Mouse (Mus musculus): ENCODE measurements around the gene Alkbh3. TPM values are rescaled to one million over a fixed set of nuclear protein-coding genes. Genes with fewer than 3 reads are reported as not detected.

Gene Alkbh3
- total RNA-seq (2021), result 10 to 100 TPM; 54.2 to 59.3 TPM
- long read RNA-seq, experiment 1, transcript Alkbh3-201 (10 exons, 1,228 nt), result major isoform, 34 of 103 reads
- long read RNA-seq, experiment 1, partial matches to known transcripts, result 11 of 103 reads
- long read RNA-seq, experiment 1, other reads (novel, unspliced or antisense), result 56 of 103 reads
- long read RNA-seq, experiment 2, transcript Alkbh3-201 (10 exons, 1,228 nt), result major isoform, 40 of 86 reads
- long read RNA-seq, experiment 2, partial matches to known transcripts, result 12 of 86 reads
- long read RNA-seq, experiment 2, other reads (novel, unspliced or antisense), result 34 of 86 reads

- DNase-seq, result peak; percentile 85
These were observed at the start of gene Alkbh3 for GRCm38 (mm10) chr2:94010335-94011291. TSS of gene Alkbh3 (minus strand) at chr2:94010807.

DNA sequence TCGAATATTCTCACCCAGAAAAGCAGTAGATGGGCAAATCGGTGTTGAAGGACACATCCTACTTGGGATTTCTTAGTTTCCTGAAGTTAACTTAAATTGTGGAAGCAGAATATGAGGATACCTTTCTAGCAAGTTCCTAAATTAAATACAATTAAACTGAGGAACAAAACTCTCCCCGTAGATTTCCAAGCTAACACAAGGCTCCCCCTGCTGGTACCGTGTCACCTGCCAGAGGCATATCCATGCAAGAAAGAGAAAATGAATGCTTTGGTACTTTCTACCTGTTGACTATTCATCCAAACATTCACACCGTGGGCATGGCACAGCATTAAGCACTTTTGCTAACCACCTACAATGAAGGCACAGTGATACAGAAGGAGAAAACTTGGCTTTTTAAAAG, 48.9 kb upstream of the Alkbh3 start:
- DNase-seq, result no peak

DNA sequence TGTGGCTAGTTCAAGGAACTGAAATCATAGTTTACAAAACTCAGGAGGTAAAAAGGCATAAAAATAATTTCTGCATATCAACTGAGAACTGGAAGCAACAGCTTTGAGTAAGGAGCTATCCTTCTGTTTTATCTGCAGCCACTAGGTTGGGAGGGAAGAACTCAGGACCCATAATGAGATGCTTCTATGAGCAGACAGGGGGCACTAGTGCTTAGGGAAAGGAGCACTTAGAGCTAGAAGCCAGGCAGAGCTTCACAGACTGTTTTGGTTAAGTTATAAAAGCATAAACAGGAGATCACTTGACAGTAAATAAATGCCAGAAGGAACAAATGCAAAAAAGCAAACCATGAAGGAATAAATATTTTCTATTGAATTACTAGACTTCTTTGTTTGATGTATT, 44.2 kb upstream of the Alkbh3 start:
- no peak for DNase-seq

- DNase-seq, result no peak
These were observed 41.3 kb upstream of the Alkbh3 start for GRCm38 (mm10) chr2:94051952-94052351.

DNA sequence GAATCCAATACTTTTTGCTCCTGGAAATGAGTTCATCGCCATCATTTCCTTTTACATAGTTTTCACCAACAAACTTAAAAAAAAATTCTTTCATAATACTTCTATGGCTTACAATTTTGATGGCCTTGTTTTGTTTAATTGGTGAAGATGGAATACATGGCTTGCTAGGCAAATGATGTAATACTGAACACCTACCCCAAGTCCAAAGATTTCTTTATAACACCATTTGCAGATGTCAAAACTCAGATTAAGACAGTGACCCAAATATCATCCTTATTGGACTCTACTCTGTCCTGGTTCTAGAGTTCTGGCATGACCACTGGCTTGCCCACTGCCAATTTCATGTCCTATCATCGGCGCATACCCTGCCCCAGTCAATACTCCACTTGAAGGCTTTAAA, 40.3 kb upstream of the Alkbh3 start:
- no peak for DNase-seq

DNA sequence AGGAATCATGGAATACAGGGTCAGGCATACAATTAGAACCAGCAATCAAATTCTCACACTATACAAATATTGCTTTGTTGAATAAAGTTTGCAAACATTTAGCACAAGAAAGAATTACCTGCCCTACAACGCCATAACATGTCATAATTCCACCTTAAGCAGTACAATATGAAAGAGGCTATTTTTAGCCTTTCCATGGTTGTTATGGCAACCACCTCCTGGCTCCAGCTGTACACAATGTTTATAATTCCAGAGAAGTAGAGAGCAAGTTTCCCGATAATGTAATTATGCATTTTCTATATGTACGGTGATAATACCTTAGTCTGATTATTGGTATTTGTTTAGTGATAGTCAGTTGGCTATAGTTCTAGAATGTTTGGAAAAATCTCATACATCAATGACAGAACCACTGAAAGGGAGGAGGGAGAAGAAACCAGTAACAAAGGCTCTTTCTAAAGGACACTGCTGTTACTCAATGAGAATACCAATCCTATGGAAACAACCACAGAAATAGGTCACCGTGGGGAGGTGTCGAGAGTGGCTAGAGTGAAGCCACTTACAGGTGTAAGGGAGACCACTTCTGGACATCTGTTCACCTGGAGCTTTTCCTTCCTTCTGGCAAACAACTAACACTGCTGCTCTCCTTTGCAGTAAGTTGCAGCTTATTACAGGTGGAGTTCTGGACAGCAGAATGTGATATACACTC, 39.0 kb upstream of the Alkbh3 start:
- no peak for DNase-seq

DNA sequence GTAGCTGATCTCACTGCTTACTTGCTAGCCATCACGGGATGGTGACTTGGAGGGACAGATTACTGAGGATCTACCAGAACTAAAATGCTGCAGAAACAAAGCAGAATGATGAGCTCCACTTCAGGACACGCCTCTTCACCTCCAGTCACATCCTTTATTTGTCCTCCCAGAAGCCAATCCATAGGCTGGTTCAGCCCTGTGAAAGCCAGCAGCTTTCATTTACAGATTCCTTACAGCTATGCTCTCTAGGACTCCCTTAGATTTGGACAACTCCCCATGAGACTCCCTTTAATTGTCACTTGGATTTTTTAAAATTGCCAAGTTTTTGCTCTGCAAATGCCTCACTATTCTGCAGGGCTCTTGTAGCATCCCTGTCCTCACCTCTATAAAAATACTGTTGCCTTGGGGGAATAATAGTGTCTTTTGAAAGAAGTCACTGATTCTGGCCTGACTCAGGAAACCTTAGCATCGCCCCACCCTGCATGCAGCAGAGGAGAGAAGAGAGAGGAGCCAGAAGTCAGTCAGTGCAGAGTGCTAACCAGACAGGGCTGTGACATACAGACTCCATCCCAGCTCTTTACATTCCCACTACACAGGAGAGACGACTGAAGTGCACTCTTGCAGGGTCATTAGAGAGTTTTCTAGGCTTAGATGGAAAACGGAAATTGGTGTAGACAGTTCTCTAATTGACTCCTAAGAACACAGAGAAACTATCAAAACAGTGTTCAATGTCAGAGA, 38.3 kb upstream of the Alkbh3 start:
- no peak for DNase-seq

DNA sequence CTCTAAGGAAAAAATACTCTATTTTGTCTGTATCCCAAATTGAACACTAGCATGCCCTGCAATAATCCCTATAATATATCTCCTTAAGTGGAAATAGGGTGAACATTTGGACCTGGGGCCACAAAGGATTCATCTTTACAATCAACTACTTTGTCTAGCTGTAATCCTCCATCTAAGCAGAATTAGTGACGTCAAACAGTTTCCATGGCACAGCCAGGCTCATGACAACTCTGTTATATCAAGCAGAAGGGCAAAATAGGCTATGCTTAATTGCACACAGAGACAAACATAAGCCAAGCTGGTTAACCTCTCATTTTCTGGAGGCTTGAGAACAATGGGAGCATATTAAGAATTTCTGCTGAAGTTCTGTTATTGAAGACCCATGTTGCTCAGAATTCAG, 37.7 kb upstream of the Alkbh3 start:
- DNase-seq, result no peak

DNA sequence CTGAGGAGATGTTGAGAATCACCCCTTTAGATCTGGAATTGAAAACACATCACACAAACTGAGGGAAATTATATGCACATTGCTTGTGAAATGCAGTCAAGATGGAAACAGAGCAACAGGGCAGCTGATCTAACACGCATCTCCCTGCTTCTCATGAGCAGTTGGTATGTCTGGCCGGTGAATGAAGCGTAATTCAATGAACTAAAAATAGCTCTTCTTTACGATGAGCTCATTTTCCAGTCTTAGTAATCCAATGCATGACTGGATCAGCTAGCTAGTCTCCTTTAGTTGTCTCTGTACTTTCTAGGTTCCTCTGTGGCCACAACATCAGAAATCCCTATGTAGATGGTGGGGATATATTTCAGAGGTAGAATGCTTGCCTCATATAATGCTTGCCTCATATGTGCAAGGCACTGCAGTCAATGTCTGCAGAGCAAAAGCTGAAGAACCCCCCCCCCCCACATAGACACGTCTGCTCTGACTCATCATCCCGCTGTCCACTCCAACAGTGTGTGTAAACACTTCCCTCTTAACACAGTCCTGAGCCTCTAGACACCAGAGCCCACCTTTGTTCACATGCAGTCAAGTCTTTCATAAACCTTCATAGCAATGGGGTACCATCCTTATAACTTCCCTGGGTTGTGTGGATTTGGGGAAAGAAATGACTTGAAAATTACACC, 34.9 kb upstream of the Alkbh3 start:
- no peak for DNase-seq

DNA sequence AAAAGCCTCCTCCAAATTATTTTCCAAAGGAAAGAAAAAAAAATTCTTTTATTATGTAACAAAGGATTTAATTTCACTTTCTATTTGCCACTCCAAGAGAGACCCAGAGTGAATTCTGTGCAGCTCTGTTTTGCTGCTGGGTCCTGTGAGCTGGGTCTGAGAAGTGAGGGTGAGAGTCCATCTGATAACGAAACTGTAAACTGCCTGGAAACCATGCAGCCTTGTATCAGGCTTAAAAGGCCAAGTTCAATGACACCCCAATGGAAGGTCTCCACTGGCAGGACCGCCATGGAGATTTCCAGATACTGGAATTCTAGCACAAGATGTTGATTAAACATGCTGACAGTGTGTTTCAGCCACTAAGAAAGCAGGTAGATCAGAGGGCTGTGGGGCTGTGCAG, 33.6 kb upstream of the Alkbh3 start:
- DNase-seq, result no peak

- no peak for DNase-seq
These were observed 33.1 kb upstream of the Alkbh3 start for GRCm38 (mm10) chr2:94043662-94044061.

- DNase-seq, result no peak
These were observed 31.9 kb upstream of the Alkbh3 start for GRCm38 (mm10) chr2:94042461-94042860.

GRCm38 (mm10) chr2:94040391-94041125, 30.0 kb upstream of the Alkbh3 start:
- no peak for DNase-seq

- peak; percentile 13 for DNase-seq
These were observed 25.1 kb upstream of the Alkbh3 start for GRCm38 (mm10) chr2:94035428-94036331.

GRCm38 (mm10) chr2:94030602-94031001, 20.0 kb upstream of the Alkbh3 start:
- DNase-seq, result no peak

- DNase-seq, result no peak
These were observed 14.0 kb upstream of the Alkbh3 start for GRCm38 (mm10) chr2:94024637-94025036.

- DNase-seq, result peak; percentile 36
These were observed 8.3 kb downstream of the Alkbh3 start for GRCm38 (mm10) chr2:94002331-94002730.

GRCm38 (mm10) chr2:94001918-94002317, 8.7 kb downstream of the Alkbh3 start:
- DNase-seq, result no peak

- no peak for DNase-seq
These were observed 9.2 kb downstream of the Alkbh3 start for GRCm38 (mm10) chr2:94001411-94001810.

DNA sequence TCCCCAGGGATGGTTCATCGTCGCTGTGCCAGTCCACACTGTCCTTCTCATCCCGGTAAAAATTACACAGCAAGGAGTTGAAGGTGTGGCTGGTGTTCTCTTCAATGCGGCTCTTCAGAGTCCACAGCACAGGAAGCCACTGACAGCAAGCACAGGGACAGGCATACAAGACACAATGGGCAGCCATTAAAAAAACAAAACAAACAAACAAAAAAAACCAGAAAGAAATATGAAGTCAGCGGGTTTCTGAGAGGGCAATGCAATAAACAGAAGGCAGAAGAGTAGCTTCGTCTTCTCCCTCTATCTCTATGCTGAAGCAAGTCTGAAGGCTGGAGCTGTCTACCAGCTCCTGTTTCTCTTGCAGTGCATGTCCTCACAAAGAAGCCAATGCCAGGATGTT, 14.4 kb downstream of the Alkbh3 start, which contains the start of gene Gm27027:
TSS of gene Gm27027 (minus strand) at position 101 of the 400 bp plus-strand sequence.
- no peak for DNase-seq

All from gastrocnemius, postnatal 25 days (tissue).